Mouse (Mus musculus): Measurements from ENCODE around the gene Fam217b. TPM values are rescaled to one million over a fixed set of nuclear protein-coding genes. Genes with fewer than 3 reads are reported as not detected.
A peak's percentile ranks its signal among the peaks of the same experiment; 100 is the strongest.

Fam217b gene
- polyA plus RNA-seq, 1 experiment from 2014 or later = 6.6 TPM

- Histone ChIP-seq H3K9ac (ENCODE audit: low read length) (no peak overlapping the region), H3K4me3 (ENCODE audit: low read length) (no peak overlapping the region), H3K27me3 (ENCODE audit: control insufficient read depth, insufficient read depth, low read length) (no peaks in the 10 kb centered on the region), H3K4me1 (ENCODE audit: control insufficient read depth, insufficient read depth, low read length) (no peaks in the 10 kb centered on the region), H3K27ac (ENCODE audit: low read length) (peak overlapping the region; percentile 42), H3K9me3 (replicated peaks; ENCODE audit: control insufficient read depth, low read length) (no peaks in the 10 kb centered on the region), H3K4me2 (ENCODE audit: low read depth, low read length) (no peak overlapping the region), H3K36me3 (ENCODE audit: control insufficient read depth, insufficient read depth) (no peaks in the 10 kb centered on the region)
- WGBS = 47% methylated on average over 17 of the region's 17 CpGs
- ATAC-seq (replicated peaks; ENCODE audit: extremely low read depth, insufficient read depth, low FRiP score) = no peak; the same call in 1 of the 2 replicates
Observed at GRCm38 (mm10) chr2:178454664-178455516, 40.6 kb downstream of the Fam217b start.

DNA sequence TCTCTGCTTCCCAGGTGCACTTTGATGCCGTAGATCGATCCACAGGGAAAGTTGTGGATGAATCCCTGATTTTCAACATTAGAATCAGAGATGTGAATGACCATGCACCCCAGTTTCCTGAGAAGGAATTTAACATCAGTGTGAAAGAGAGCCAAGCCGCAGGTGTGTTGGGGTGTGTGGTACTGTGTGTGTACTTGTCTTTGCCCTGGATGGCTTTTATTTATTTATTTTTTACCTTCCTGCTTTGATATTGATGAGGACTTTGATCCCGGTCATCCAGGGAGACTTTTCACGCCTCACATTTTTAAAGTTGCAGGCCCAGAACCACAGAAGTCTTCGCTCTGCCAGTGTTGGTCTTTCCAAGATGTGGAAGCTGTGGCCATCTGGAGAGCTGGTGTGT is 43.1 kb downstream of the Fam217b start:
- no peaks in the 10 kb centered on the region for H3K36me3 ChIP-seq (ENCODE audit: control insufficient read depth, insufficient read depth)
- no peaks in the 10 kb centered on the region for H3K4me1 ChIP-seq (ENCODE audit: control insufficient read depth, insufficient read depth, low read length)
- H3K9ac ChIP-seq (ENCODE audit: low read length) = no peak overlapping the region
- no peaks in the 10 kb centered on the region; the same call in none of the 2 replicates for H3K9me3 ChIP-seq (replicated peaks; ENCODE audit: control insufficient read depth, low read length)
- H3K27ac ChIP-seq (ENCODE audit: low read length) = no peak overlapping the region
- H3K4me3 ChIP-seq (ENCODE audit: low read length) = no peak overlapping the region
- no peak for ATAC-seq (replicated peaks; ENCODE audit: extremely low read depth, insufficient read depth, low FRiP score)
- no peak overlapping the region for H3K4me2 ChIP-seq (ENCODE audit: low read depth, low read length)
- WGBS = 89% methylated on average over 6 of the region's 6 CpGs
- H3K27me3 ChIP-seq (ENCODE audit: control insufficient read depth, insufficient read depth, low read length) = no peaks in the 10 kb centered on the region

- WGBS = 49% methylated on average over 5 of the region's 5 CpGs
- H3K9ac ChIP-seq (ENCODE audit: low read length) = no peak overlapping the region
- no peak overlapping the region for H3K4me3 ChIP-seq (ENCODE audit: low read length)
- H3K27me3 ChIP-seq (ENCODE audit: control insufficient read depth, insufficient read depth, low read length) = no peaks in the 10 kb centered on the region
- ATAC-seq (replicated peaks; ENCODE audit: extremely low read depth, insufficient read depth, low FRiP score) = no peak
- H3K27ac ChIP-seq (ENCODE audit: low read length) = no peak overlapping the region
- H3K36me3 ChIP-seq (ENCODE audit: control insufficient read depth, insufficient read depth) = no peaks in the 10 kb centered on the region
- no peaks in the 10 kb centered on the region; the same call in none of the 2 replicates for H3K9me3 ChIP-seq (replicated peaks; ENCODE audit: control insufficient read depth, low read length)
- no peaks in the 10 kb centered on the region for H3K4me1 ChIP-seq (ENCODE audit: control insufficient read depth, insufficient read depth, low read length)
- no peak overlapping the region for H3K4me2 ChIP-seq (ENCODE audit: low read depth, low read length)
Observed at GRCm38 (mm10) chr2:178460353-178460752, 46.0 kb downstream of the Fam217b start.

DNA sequence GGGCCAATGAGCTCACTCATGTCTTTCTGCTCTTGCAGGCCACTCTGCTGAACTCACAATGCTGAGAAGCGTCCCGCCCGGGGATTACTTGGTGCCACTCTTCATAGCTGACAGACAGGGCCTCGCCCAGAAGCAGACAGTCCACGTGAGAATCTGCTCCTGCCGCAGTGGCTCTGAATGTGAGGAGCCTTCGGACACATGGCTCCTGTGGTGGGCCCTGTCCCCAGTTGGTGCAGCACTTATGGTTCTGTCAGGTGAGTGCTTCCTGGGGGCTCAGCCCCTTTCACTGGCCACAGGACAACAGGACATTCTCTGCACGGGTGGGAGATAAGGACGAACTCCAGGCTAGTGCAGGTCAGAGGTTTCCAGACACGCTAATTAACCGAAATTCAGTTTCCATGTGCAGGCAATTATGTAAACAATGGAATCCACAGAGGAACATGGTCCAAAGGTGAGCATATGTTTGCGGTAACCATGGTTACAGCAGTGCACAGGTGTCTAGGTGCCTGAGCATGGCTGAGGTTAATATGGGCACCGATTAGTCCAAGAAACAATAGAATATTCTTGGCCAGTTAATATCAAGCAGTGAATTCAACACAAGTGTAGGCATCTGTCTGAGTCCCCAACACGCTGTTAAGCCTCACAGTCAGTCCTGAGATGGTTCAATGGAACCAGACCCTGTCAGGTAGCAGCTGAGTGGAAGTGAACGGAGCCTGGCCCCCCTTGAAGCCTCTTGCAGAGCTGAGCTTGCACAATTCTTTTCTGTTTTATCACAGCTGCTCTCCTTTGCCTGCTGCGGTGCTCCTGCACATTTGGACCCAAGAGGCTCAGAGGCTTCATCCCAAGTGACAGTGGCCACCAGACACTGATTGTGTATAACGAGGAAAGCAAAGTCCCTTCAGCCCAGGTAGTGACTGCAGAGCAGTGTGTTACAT is 57.5 kb downstream of the Fam217b start:
- H3K4me1 ChIP-seq (ENCODE audit: control insufficient read depth, insufficient read depth, low read length) = no peaks in the 10 kb centered on the region
- no peaks in the 10 kb centered on the region for H3K27me3 ChIP-seq (ENCODE audit: control insufficient read depth, insufficient read depth, low read length)
- WGBS = 64% methylated on average over 17 of the region's 17 CpGs
- H3K4me3 ChIP-seq (ENCODE audit: low read length) = no peak overlapping the region
- ATAC-seq (replicated peaks; ENCODE audit: extremely low read depth, insufficient read depth, low FRiP score) = no peak
- H3K9me3 ChIP-seq (replicated peaks; ENCODE audit: control insufficient read depth, low read length) = 0 out of 2 replicates have a peak, but pooled peaks cover 2% of the 10 kb centered on the region
- no peaks in the 10 kb centered on the region for H3K36me3 ChIP-seq (ENCODE audit: control insufficient read depth, insufficient read depth)
- H3K4me2 ChIP-seq (ENCODE audit: low read depth, low read length) = no peak overlapping the region
- H3K9ac ChIP-seq (ENCODE audit: low read length) = no peak overlapping the region
- no peak overlapping the region for H3K27ac ChIP-seq (ENCODE audit: low read length)

DNA sequence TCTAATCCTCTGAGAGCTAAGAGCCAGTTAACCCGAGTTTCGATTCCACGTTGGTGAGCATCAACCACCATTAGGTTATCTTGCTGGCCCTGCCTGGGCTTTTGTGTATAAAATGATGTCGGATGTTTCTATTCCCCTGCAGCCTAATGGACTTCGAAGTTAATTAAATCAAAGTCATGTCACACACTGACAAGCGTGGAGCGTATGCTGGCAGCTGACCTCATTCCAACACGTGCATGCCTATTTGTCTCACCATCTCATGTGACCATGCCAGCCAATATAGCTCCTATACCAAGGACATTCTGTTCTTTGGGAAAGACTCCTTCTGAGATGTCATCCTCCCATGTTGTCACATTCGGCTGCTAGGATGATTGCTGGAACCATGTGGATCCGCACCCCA is 59.6 kb downstream of the Fam217b start:
- Histone ChIP-seq H3K4me2 (ENCODE audit: low read depth, low read length) (no peak overlapping the region), H3K4me3 (ENCODE audit: low read length) (no peak overlapping the region), H3K9ac (ENCODE audit: low read length) (no peak overlapping the region), H3K4me1 (ENCODE audit: control insufficient read depth, insufficient read depth, low read length) (no peaks in the 10 kb centered on the region), H3K36me3 (ENCODE audit: control insufficient read depth, insufficient read depth) (no peaks in the 10 kb centered on the region), H3K9me3 (replicated peaks; ENCODE audit: control insufficient read depth, low read length) (no peaks in the 10 kb centered on the region), H3K27ac (ENCODE audit: low read length) (no peak overlapping the region), H3K27me3 (ENCODE audit: control insufficient read depth, insufficient read depth, low read length) (no peaks in the 10 kb centered on the region)
- 78% methylated on average over 10 of the region's 10 CpGs for WGBS
- ATAC-seq (replicated peaks; ENCODE audit: extremely low read depth, insufficient read depth, low FRiP score) = no peak

Other genes starting within 250 kb of the Fam217b start
- gene Sycp2, start 6.8 kb upstream of the Fam217b start, polyA plus RNA-seq (2015; fragmentation: Nextera tagmentation; extraction: Ambion mirVana) = 0.12 and 0.20 TPM in 2 replicates
- 21.0 and 22.9 TPM in 2 replicates for gene Ppp1r3d, start 52 bp upstream of the Fam217b start, polyA plus RNA-seq (2015; fragmentation: Nextera tagmentation; extraction: Ambion mirVana)
- 0.15 and 0.18 TPM in 2 replicates for gene Cdh26, start 16.0 kb downstream of the Fam217b start, polyA plus RNA-seq (2015; fragmentation: Nextera tagmentation; extraction: Ambion mirVana)